Mouse (Mus musculus) CH12.LX (cell line): ENCODE data around the gene Ufsp1.

Experiments
- CTCF ChIP-seq, 2 experiments: IDR thresholded peaks in 1 of 2; conservative IDR thresholded peaks in 1 of 2; 2 replicates each; pipeline ENCODE4 v1.5.1; 2011 to 2012; ENCODE audit warnings: low read depth in 2 of 2, low read length in 2 of 2, improper control_type of control experiment in 1 of 2, inconsistent platforms in 1 of 2, mild to moderate bottlenecking in 1 of 2, moderate library complexity in 1 of 2
- E2F4 ChIP-seq: IDR thresholded peaks from 2 replicates; pipeline ENCODE4 v1.6.1; 2011; ENCODE audit warnings: low read depth, low read length, improper control_type of control experiment; ENCODE audit not compliant: insufficient replicate concordance
- EP300 ChIP-seq: IDR thresholded peaks from 2 replicates; pipeline ENCODE4 v1.6.1; 2011; ENCODE audit warnings: low read length, improper control_type of control experiment
- GABPA ChIP-seq: IDR thresholded peaks from 2 replicates; pipeline ENCODE4 v1.6.1; 2012; ENCODE audit warnings: low read depth, low read length, improper control_type of control experiment, inconsistent platforms; ENCODE audit not compliant: insufficient replicate concordance
- HCFC1 ChIP-seq: IDR thresholded peaks from 2 replicates; pipeline ENCODE4 v1.6.1; 2012; ENCODE audit warnings: low read depth, mild to moderate bottlenecking, inconsistent platforms, low read length, improper control_type of control experiment
- MAX ChIP-seq: IDR thresholded peaks from 2 replicates; pipeline ENCODE4 v1.6.1; 2011; ENCODE audit warnings: low read length, improper control_type of control experiment
- MAZ ChIP-seq: IDR thresholded peaks from 2 replicates; pipeline ENCODE4 v1.6.1; 2012; ENCODE audit warnings: low read depth, mild to moderate bottlenecking, inconsistent platforms, low read length, improper control_type of control experiment, moderate library complexity
- NRF1 ChIP-seq: IDR thresholded peaks from 2 replicates; pipeline ENCODE4 v1.6.1; 2014; ENCODE audit warnings: low read depth, mild to moderate bottlenecking, inconsistent platforms, low read length, improper control_type of control experiment, moderate library complexity
- POLR2A ChIP-seq: IDR thresholded peaks from 2 replicates; pipeline ENCODE4 v1.6.1; 2011; ENCODE audit warnings: low read depth, mild to moderate bottlenecking, improper control_type of control experiment, low read length
- ZC3H11A ChIP-seq: IDR thresholded peaks from 2 replicates; pipeline ENCODE4 v1.6.1; 2012; ENCODE audit warnings: low read depth, mild to moderate bottlenecking, inconsistent platforms, low read length, improper control_type of control experiment
- ZKSCAN1 ChIP-seq: IDR thresholded peaks from 2 replicates; pipeline ENCODE4 v1.6.1; 2012; ENCODE audit warnings: low read depth, inconsistent platforms, low read length, improper control_type of control experiment, borderline replicate concordance

- TF ChIP-seq CTCF (conservative IDR thresholded peaks at IDR 0.05 in 1 of 2, IDR thresholded peaks at IDR 0.05 in 1 of 2; ENCODE audit: low read depth in 2 of 2, low read length in 2 of 2) (no peak), ZKSCAN1 (no peak), MAZ (no peak), MAX (no peak), ZC3H11A (no peak), POLR2A (no peak), GABPA (no peak), E2F4 (no peak), NRF1 (no peak), EP300 (no peak), HCFC1 (no peak)
Measured at GRCm38 (mm10) chr5:137295296-137295695, 867 bp downstream of the Ufsp1 start.
